Mouse (Mus musculus) G1E (cell line): ENCODE measurements at regions not wholly inside any gene's neighbourhood (a gene's known extent, or its start where the extent isn't known, plus 50 kb on each side); places are given as distances from the start of the nearest gene placed in this dataset.

Experiments
- ATAC-seq: 2 replicates; pipeline ENCODE4 v1.8.0; 2016; ENCODE audit warnings: mild to moderate bottlenecking; ENCODE audit not compliant: insufficient number of reproducible peaks, poor library complexity, low FRiP score, severe bottlenecking; ENCODE audit errors: extremely low read depth
- DNase-seq: peaks from one replicate; pipeline ENCODE4 v3.0.0; 2012; ENCODE audit warnings: low spot score
- H3K27me3 ChIP-seq: 2 replicates; pipeline ENCODE4 v1.6.1; 2012; ENCODE audit warnings: mild to moderate bottlenecking, low read length, inconsistent platforms; ENCODE audit not compliant: insufficient read depth
- H3K36me3 ChIP-seq: replicated peaks from 2 replicates; pipeline ENCODE3; 2012; ENCODE audit warnings: mild to moderate bottlenecking, inconsistent platforms
- H3K4me1 ChIP-seq: 2 replicates; pipeline ENCODE4 v1.6.1; 2012; ENCODE audit warnings: low read depth, low read length, inconsistent platforms, mixed read lengths; ENCODE audit not compliant: insufficient read depth
- H3K4me3 ChIP-seq: 2 replicates; pipeline ENCODE4 v1.5.1; 2012; ENCODE audit warnings: low read depth, mild to moderate bottlenecking, inconsistent platforms, low read length, moderate library complexity, mixed read lengths
- H3K9me3 ChIP-seq: replicated peaks from 2 replicates; pipeline ENCODE4 v1.6.1; 2012; ENCODE audit warnings: inconsistent platforms
- CTCF ChIP-seq: IDR thresholded peaks from 2 replicates; pipeline ENCODE4 v1.5.1; 2012; ENCODE audit warnings: low read depth, low read length, inconsistent platforms, mixed read lengths
- GATA1 ChIP-seq: IDR thresholded peaks from 2 replicates; pipeline ENCODE4 v1.6.1; 2012; ENCODE audit warnings: borderline replicate concordance, low read length, inconsistent platforms, mixed read lengths
- GATA2 ChIP-seq: IDR thresholded peaks from 2 replicates; pipeline ENCODE4 v1.6.1; 2012; ENCODE audit warnings: low read depth, low read length, inconsistent platforms, borderline replicate concordance
- POLR2AphosphoS5 ChIP-seq: IDR thresholded peaks from 2 replicates; pipeline ENCODE4 v1.6.1; 2012; ENCODE audit warnings: low read depth, low read length, inconsistent platforms; ENCODE audit not compliant: insufficient replicate concordance
- TAL1 ChIP-seq: conservative IDR thresholded peaks from 2 replicates; pipeline ENCODE4 v1.6.1; 2012; ENCODE audit warnings: low read depth, low read length, inconsistent platforms, mixed read lengths

DNA sequence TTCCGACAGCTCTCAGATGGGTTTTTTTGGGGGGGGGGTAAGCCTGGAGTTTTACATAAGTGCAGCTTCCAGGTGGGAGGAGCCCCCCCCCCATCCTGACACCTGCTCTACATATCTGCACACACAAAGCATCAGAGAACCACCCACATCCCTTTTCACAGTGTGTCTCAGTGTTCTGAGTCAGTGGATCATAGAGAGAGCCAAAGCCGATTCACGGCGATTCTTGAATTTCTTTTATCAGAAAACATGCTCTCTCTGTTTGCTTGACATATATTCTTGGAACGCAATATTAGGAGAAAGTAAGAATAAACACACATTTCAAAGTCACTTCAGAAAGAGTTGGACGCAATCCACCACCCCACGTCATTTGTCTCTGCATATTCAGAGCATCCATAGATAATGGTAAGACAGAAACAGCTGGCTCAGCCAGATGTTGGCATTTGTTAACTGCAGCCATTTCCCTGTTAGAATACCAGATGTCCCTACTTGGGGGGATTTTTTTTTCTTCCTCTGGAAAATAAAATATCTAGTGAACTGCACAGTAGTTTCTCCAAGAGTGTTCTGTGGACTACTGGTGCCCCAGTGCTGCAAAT lies 357.1 kb upstream of the Prox1 start:
- H3K4me1 ChIP-seq: no peaks in the 10 kb centered on the region
- ATAC-seq (no peak), DNase-seq (no peak)
- H3K4me3 ChIP-seq: no peak overlapping the region
- no peaks in the 10 kb centered on the region for H3K36me3 ChIP-seq
- H3K9me3 ChIP-seq: peaks cover 73% of the 10 kb centered on the region
- no peaks in the 10 kb centered on the region for H3K27me3 ChIP-seq
- TF ChIP-seq CTCF (no peak), POLR2AphosphoS5 (no peak), GATA1 (no peak), GATA2 (no peak), TAL1 (no peak)

DNA sequence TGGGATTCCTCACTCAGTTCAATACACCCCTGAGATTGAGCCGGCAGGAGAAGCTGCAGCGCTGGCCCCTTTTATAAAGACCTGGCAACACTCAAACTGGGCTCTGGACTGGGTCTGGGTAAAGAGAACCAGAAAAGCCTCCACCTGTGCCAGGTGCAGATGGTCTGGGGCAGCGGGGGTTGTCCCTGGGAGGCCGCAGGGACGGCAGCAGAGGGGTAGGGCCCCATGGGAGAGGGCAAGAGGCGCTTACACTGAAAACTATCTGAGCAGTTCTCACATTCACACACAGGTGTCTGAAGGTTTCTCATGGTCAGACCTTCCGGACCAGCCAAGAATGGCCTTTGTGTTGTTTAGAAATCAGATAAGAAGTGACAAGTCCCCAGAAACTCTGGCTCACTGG lies 356.1 kb upstream of the Prox1 start:
- H3K36me3 ChIP-seq: no peaks in the 10 kb centered on the region
- H3K4me1 ChIP-seq: no peaks in the 10 kb centered on the region
- H3K27me3 ChIP-seq: no peaks in the 10 kb centered on the region
- H3K9me3 ChIP-seq: peaks cover 67% of the 10 kb centered on the region
- no peak for DNase-seq
- no peak overlapping the region; the same call in 1 of the 2 replicates for H3K4me3 ChIP-seq
- no peak for ATAC-seq
- TF ChIP-seq CTCF (no peak), GATA2 (no peak), GATA1 (no peak), TAL1 (no peak), POLR2AphosphoS5 (no peak)

DNA sequence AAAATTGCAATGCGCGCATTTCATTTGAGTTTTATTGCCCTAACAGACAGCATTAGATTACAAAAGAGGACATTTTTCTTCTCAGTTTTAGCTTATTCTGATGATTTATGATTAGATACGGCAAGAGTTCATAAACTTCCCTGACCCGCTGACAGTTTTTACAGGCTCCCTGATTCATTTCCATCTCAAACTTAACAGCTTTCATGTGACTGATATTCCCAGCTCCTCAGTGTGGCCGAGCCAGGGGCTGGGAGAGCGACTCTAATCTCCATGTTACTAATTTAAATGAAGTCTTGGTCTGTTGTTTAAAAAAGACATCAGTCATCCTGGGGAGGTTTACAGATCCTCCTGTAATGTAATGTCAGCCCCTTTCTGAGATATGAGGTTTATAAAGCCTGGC lies 355.5 kb upstream of the Prox1 start:
- Histone ChIP-seq H3K4me3 (no peak overlapping the region), H3K9me3 (peaks cover 69% of the 10 kb centered on the region), H3K27me3 (no peaks in the 10 kb centered on the region), H3K4me1 (no peaks in the 10 kb centered on the region), H3K36me3 (no peaks in the 10 kb centered on the region)
- ATAC-seq (no peak), DNase-seq (no peak)
- no peak for TF ChIP-seq GATA2
- TF ChIP-seq GATA1: no peak
- TF ChIP-seq TAL1: no peak
- TF ChIP-seq POLR2AphosphoS5: no peak
- TF ChIP-seq CTCF: no peak

DNA sequence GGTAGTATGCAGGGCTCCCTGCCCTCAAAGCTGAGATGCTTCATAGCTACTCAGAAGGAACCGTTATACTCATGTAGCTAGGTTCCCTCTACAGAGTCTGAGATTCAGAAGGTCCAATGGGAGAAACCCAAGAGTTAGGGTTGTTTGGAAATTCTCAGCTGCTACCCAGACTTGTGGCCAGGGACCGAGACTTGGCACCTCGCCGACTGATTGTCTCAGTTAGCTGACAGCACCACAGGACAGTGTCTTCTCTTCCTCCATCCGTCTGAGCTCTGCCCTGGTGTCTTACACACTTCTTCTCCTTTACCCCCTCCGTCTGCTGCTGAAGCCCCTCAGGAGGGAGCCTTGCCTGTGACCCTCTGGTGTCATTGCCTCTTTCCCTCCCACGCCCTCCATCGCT lies 329.6 kb upstream of the Prox1 start:
- ATAC-seq (no peak), DNase-seq (no peak)
- Histone ChIP-seq H3K4me1 (no peaks in the 10 kb centered on the region), H3K36me3 (no peaks in the 10 kb centered on the region), H3K27me3 (no peaks in the 10 kb centered on the region), H3K4me3 (no peak overlapping the region), H3K9me3 (peaks cover 87% of the 10 kb centered on the region)
- TF ChIP-seq TAL1: no peak
- no peak for TF ChIP-seq GATA2
- no peak for TF ChIP-seq POLR2AphosphoS5
- no peak for TF ChIP-seq GATA1
- TF ChIP-seq CTCF: no peak

DNA sequence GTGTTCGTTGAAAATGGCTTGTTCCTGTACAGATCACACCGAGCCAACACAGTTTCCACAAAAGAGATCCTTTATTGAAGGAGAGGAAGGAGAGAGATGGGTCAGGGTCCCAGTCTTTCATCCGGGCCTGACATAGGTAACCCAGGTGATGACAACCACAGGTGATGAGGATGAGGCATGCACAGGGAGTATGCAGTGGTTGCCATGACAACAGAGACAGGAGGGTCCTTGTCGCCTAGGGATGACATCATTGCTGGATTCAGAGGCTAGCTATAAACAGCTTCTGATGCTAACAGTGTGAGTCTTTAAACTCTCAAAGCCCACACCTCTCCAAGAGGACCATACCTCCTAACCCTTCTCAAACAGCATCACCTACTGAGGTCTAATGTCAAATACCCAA lies 327.0 kb upstream of the Prox1 start:
- no peaks in the 10 kb centered on the region for H3K36me3 ChIP-seq
- no peak overlapping the region for H3K4me3 ChIP-seq
- no peaks in the 10 kb centered on the region for H3K27me3 ChIP-seq
- peaks cover 90% of the 10 kb centered on the region for H3K9me3 ChIP-seq
- TF ChIP-seq POLR2AphosphoS5 (no peak), TAL1 (no peak), CTCF (no peak), GATA1 (no peak), GATA2 (no peak)
- DNase-seq: no peak
- no peak for ATAC-seq
- no peaks in the 10 kb centered on the region for H3K4me1 ChIP-seq

DNA sequence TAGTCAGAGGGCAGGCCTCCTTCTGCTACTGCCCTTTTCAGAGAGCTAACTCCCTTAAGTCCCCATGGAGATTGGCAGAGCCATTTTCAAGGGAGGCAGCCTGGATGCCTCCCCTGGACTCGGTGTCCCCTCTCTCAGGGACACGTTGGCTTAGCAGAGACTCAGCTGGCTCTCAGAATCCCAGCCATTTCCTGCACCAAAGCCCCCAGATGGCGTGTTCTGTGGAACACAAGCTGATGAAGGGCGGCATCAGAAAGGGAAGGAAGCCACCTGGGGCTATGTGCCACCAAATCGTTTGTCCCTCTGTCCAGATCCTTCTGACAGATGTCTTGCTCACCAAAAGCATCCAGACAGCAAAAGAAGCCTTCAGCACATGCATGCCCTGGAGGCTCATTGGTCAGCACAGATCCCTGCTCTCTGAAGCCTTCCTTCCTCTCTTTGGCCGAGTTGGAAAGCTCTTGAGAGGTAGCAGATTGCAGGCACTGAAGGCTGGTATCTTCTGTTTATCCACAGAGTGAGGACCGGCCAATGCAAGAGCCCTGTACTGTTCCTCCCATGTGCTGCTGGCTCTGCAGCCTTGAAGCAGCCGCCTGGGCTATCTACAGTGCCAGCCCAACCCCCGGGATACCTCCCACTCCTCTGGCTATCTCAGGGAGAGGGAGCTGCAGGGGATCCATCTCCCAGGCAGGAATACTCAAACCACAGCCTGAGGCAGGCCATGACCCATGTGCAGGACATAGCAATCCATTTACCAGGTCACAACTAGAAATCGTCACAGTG lies 325.4 kb upstream of the Prox1 start:
- no peak overlapping the region for H3K4me3 ChIP-seq
- no peak for TF ChIP-seq CTCF
- TF ChIP-seq POLR2AphosphoS5: no peak
- TF ChIP-seq GATA2: no peak
- TF ChIP-seq TAL1: no peak
- TF ChIP-seq GATA1: no peak
- ATAC-seq (no peak), DNase-seq (no peak)
- no peaks in the 10 kb centered on the region for H3K36me3 ChIP-seq
- no peaks in the 10 kb centered on the region for H3K4me1 ChIP-seq
- H3K9me3 ChIP-seq: peaks cover 94% of the 10 kb centered on the region
- no peaks in the 10 kb centered on the region for H3K27me3 ChIP-seq
